In the genomic region with DNA sequence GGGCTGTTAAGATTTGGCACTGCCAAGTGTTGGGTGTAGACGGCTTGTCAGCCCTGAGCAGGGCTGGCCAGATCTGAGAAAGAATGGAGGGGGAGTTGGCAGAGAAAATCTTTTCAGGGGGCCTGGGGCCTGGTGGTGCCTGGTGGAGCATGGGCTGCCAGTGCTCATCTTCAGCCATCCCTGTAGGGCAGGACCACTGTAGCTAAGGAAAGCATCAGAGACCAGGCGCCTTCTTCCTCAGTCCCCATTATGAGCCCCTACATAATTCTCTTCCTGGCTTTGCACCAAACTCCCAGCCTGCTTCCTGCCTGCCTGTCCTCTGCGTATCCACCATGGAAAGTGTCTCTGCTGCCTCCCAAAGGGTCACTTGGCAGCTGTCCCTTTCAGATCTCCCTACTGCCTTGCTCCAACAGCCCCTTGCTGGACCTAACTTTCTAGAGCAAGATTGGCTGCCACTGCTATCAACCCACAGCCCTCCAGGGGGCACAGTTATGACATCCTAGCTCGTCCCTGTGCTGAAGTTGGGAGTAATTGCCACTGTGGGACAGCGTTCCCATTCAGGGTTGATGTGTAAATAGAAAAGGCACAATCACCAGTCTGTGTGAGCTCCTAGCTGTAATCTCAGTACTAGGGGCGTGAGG, we compare ENCODE assay signal across 8 mouse cellular contexts. TPM values are rescaled to one million over a fixed set of nuclear protein-coding genes. Genes with fewer than 3 reads are reported as not detected.
DNase-seq lines count a peak whose midpoint lies in the region; ATAC-seq and TF ChIP-seq lines count a peak whose summit lies in the region.

No protein-coding gene starts in this region.

- H3K9ac ChIP-seq in heart, postnatal 0 days (replicated peaks; ENCODE audit: low read depth, low read length) = no peak overlapping the region
- no peak overlapping the region for H3K9ac ChIP-seq in stomach, postnatal 0 days (ENCODE audit: low read length)

- no peak overlapping the region; the same call in 1 of the 2 replicates for H3K27ac ChIP-seq in embryonic facial prominence, embryonic 10.5 days (replicated peaks)
- H3K27ac ChIP-seq in heart, postnatal 0 days (ENCODE audit: low read depth) = peak overlapping the region; percentile 61
- peak overlapping the region; percentile 56 for H3K27ac ChIP-seq in stomach, postnatal 0 days (replicated peaks)

- DNase-seq in CD4-positive, CD25-positive, alpha-beta regulatory T cell, adult 2 months (ENCODE audit: low read depth, low spot score) = peak; percentile 53
- peak; percentile 31 for DNase-seq in ES-CJ7 (ENCODE audit: low read depth, low spot score)
- peak; percentile 68 for DNase-seq in embryonic facial prominence, embryonic 10.5 days (ENCODE audit: low spot score)
- peak; percentile 86 for DNase-seq in heart, postnatal 0 days (ENCODE audit: low spot score)
- peak; percentile 81 to 83 for DNase-seq in kidney, postnatal 25 days
- peak; percentile 85 for DNase-seq in lung, postnatal 36 days
- DNase-seq in stomach, postnatal 0 days (ENCODE audit: low spot score) = peak; percentile 79

- no peak for TF ChIP-seq EP300 in heart, postnatal 0 days (IDR thresholded peaks at IDR 0.05; ENCODE audit: low read depth)
- no peak for TF ChIP-seq EP300 in stomach, postnatal 0 days (optimal IDR thresholded peaks at IDR 0.05)

- no peaks in the 10 kb centered on the region for H3K36me3 ChIP-seq in embryonic facial prominence, embryonic 10.5 days (replicated peaks)
- no peaks in the 10 kb centered on the region for H3K36me3 ChIP-seq in heart, postnatal 0 days (replicated peaks; ENCODE audit: control insufficient read depth, insufficient read depth, low read length)
- H3K36me3 ChIP-seq in stomach, postnatal 0 days (ENCODE audit: control insufficient read depth, insufficient read depth, low read length) = no peaks in the 10 kb centered on the region

- 45% methylated on average over 6 of the region's 6 CpGs for WGBS in embryonic facial prominence, embryonic 10.5 days
- 17% methylated on average over 6 of the region's 6 CpGs for WGBS in heart, postnatal 0 days
- WGBS in stomach, postnatal 0 days = 21% methylated on average over 6 of the region's 6 CpGs

- 0 out of 2 replicates have a peak, but pooled peaks cover 4% of the 10 kb centered on the region for H3K27me3 ChIP-seq in embryonic facial prominence, embryonic 10.5 days (replicated peaks; ENCODE audit: low read depth, poor library complexity, severe bottlenecking)
- H3K27me3 ChIP-seq in heart, postnatal 0 days (ENCODE audit: control insufficient read depth, insufficient read depth, low read length) = no peaks in the 10 kb centered on the region
- H3K27me3 ChIP-seq in stomach, postnatal 0 days (ENCODE audit: control insufficient read depth, insufficient read depth, low read length) = no peaks in the 10 kb centered on the region

- peaks cover 26% of the 10 kb centered on the region for H3K4me1 ChIP-seq in embryonic facial prominence, embryonic 10.5 days
- H3K4me1 ChIP-seq in heart, postnatal 0 days (ENCODE audit: control insufficient read depth, insufficient read depth) = peaks cover 11% of the 10 kb centered on the region
- H3K4me1 ChIP-seq in stomach, postnatal 0 days (replicated peaks; ENCODE audit: control insufficient read depth, insufficient read depth) = 0 out of 2 replicates have a peak, but pooled peaks cover 2% of the 10 kb centered on the region

- no peak overlapping the region for H3K4me3 ChIP-seq in embryonic facial prominence, embryonic 10.5 days
- H3K4me3 ChIP-seq in heart, postnatal 0 days (ENCODE audit: low read depth, low read length) = no peak overlapping the region
- no peak overlapping the region for H3K4me3 ChIP-seq in stomach, postnatal 0 days (ENCODE audit: low read depth, low read length)

- no peak overlapping the region for H3K4me2 ChIP-seq in heart, postnatal 0 days (ENCODE audit: low read depth, low read length)
- no peak overlapping the region for H3K4me2 ChIP-seq in stomach, postnatal 0 days (replicated peaks; ENCODE audit: low read depth)

- ATAC-seq in CD4-positive, CD25-positive, alpha-beta regulatory T cell, adult 4 months = no peak
- ATAC-seq in heart, postnatal 0 days (ENCODE audit: insufficient read depth, low read depth) = peak; percentile 78
- ATAC-seq in stomach, postnatal 0 days (ENCODE audit: low FRiP score, low TSS enrichment) = peak; percentile 75

- peak; percentile 95 for TF ChIP-seq CTCF in heart, postnatal 0 days (IDR thresholded peaks at IDR 0.05; ENCODE audit: low read depth)
- TF ChIP-seq CTCF in stomach, postnatal 0 days (IDR thresholded peaks at IDR 0.05; ENCODE audit: low read depth) = peak; percentile 93

- no peaks in the 10 kb centered on the region for H3K9me3 ChIP-seq in embryonic facial prominence, embryonic 10.5 days
- no peaks in the 10 kb centered on the region for H3K9me3 ChIP-seq in heart, postnatal 0 days (replicated peaks; ENCODE audit: control insufficient read depth, low read length)
- no peaks in the 10 kb centered on the region for H3K9me3 ChIP-seq in stomach, postnatal 0 days (ENCODE audit: control insufficient read depth, low read length)

RNA-seq across cellular contexts. Expression of gene Tgm2, which starts 39.2 kb away (rescaled TPM):
- polyA plus RNA-seq in CD4-positive, CD25-positive, alpha-beta regulatory T cell, adult 4 months (2017; shearing (Covaris generic)) = 1 to 10 TPM; 3.1 to 4.4 TPM
- 6.4 and 7.8 TPM in 2 replicates for polyA plus RNA-seq in embryonic facial prominence, embryonic 10.5 days (2016; fragmentation: Nextera tagmentation; extraction: Ambion mirVana)
- 445 and 622 TPM in 2 replicates for total RNA-seq in heart, postnatal 0 days (2014; rRNA removed; ENCODE audit: low replicate concordance)
- 136 and 155 TPM in 2 replicates for polyA plus RNA-seq in heart, postnatal 0 days (2015; fragmentation: Nextera tagmentation; extraction: Ambion mirVana)
- polyA plus RNA-seq in stomach, postnatal 0 days (2015; fragmentation: Nextera tagmentation; extraction: Ambion mirVana) = 109 and 114 TPM in 2 replicates

Comparison
In these comparisons a context has a peak if more than half of its experiments do, and no peak if none do; other contexts are left out.
1. DNase-seq: peak in every context shown above with its lines; median percentile 86 in heart, postnatal 0 days; 85 in lung, postnatal 36 days; 82 in kidney, postnatal 25 days; 79 in stomach, postnatal 0 days; 68 in embryonic facial prominence, embryonic 10.5 days; 53 in CD4-positive, CD25-positive, alpha-beta regulatory T cell, adult 2 months; 31 in ES-CJ7.
2. RNA of gene Tgm2, which starts 39.2 kb away (polyA plus RNA-seq): 136 to 155 TPM in heart, postnatal 0 days and 109 to 114 TPM in stomach, postnatal 0 days; 6.4 to 7.8 TPM in embryonic facial prominence, embryonic 10.5 days and 3.1 to 4.4 TPM in CD4-positive, CD25-positive, alpha-beta regulatory T cell, adult 4 months; every median in the first group is over 10 times any median in the second.